Mouse (Mus musculus) CH12.LX (cell line): ENCODE data around the gene Pias1. TPM values are rescaled to one million over a fixed set of nuclear protein-coding genes. Genes with fewer than 3 reads are reported as not detected.
"Not testable (repeated sequence)": the region's sequence is repeated elsewhere in the genome, so short reads cannot be mapped to it uniquely, and the experiment has no call there.

Source experiments
- DNase-seq: peaks from one replicate; pipeline ENCODE4 v3.0.0-alpha.2; 2013; ENCODE audit errors: extremely low read depth
- H3K27ac ChIP-seq: 2 replicates; pipeline ENCODE4 v1.5.1; 2012; ENCODE audit warnings: low read depth, mild to moderate bottlenecking, control low read depth, moderate library complexity; ENCODE audit not compliant: insufficient read depth
- H3K27me3 ChIP-seq: replicated peaks from 2 replicates; pipeline ENCODE3; 2012; ENCODE audit warnings: inconsistent platforms
- H3K36me3 ChIP-seq, 2 experiments: replicated peaks in 1 of 2; 2 replicates each; pipeline versions ENCODE3 to v1.6.1; 2012; ENCODE audit warnings: inconsistent platforms in 1 of 2, low read length in 1 of 2, mild to moderate bottlenecking in 1 of 2, mixed read lengths in 1 of 2, moderate library complexity in 1 of 2; ENCODE audit not compliant: control insufficient read depth in 1 of 2, insufficient read depth in 1 of 2
- H3K4me1 ChIP-seq, 2 experiments: 2 replicates each; pipeline ENCODE4 v1.6.1; 2012; ENCODE audit warnings: inconsistent platforms in 1 of 2, moderate library complexity in 1 of 2; ENCODE audit not compliant: insufficient read depth in 2 of 2, control insufficient read depth in 1 of 2
- H3K4me2 ChIP-seq: 2 replicates; pipeline ENCODE4 v1.6.1; 2012; ENCODE audit warnings: low read depth, mild to moderate bottlenecking, control low read depth; ENCODE audit not compliant: poor library complexity, insufficient read depth, severe bottlenecking
- H3K4me3 ChIP-seq, 3 experiments: fragments of 150-350 bp in 1 of 3; sonication (generic) in 1 of 3; replicated peaks in 1 of 3; 2 replicates each; pipeline versions ENCODE3 to v1.5.1; 2011 to 2012; ENCODE audit warnings: low read depth in 2 of 3, low read length in 2 of 3, mild to moderate bottlenecking in 2 of 3, moderate library complexity in 2 of 3, control low read depth in 1 of 3, improper control_type of control experiment in 1 of 3, inconsistent platforms in 1 of 3, mixed read lengths in 1 of 3; ENCODE audit not compliant: poor library complexity in 1 of 3
- H3K79me2 ChIP-seq: replicated peaks from 2 replicates; pipeline ENCODE4 v1.6.1; 2012; ENCODE audit warnings: mild to moderate bottlenecking, moderate library complexity; ENCODE audit not compliant: control insufficient read depth, poor library complexity, insufficient read depth, severe bottlenecking; ENCODE audit errors: extremely low read depth
- H3K9ac ChIP-seq: 2 replicates; pipeline ENCODE4 v1.6.1; 2012; ENCODE audit warnings: low read depth, mild to moderate bottlenecking, control low read depth, moderate library complexity; ENCODE audit not compliant: insufficient read depth
- H3K9me3 ChIP-seq: replicated peaks from 2 replicates; pipeline ENCODE3; 2012; ENCODE audit warnings: low read length, inconsistent platforms, mixed read lengths
- BHLHE40 ChIP-seq: IDR thresholded peaks from 2 replicates; pipeline ENCODE4 v1.6.1; 2011; ENCODE audit warnings: mild to moderate bottlenecking, low read depth, low read length, improper control_type of control experiment
- EP300 ChIP-seq: IDR thresholded peaks from 2 replicates; pipeline ENCODE4 v1.6.1; 2011; ENCODE audit warnings: low read length, improper control_type of control experiment
- GABPA ChIP-seq: IDR thresholded peaks from 2 replicates; pipeline ENCODE4 v1.6.1; 2012; ENCODE audit warnings: low read depth, low read length, improper control_type of control experiment, inconsistent platforms; ENCODE audit not compliant: insufficient replicate concordance
- JUND ChIP-seq: conservative IDR thresholded peaks from 2 replicates; pipeline ENCODE4 v1.6.1; 2011; ENCODE audit warnings: low read depth, low read length, improper control_type of control experiment
- KAT2A ChIP-seq: IDR thresholded peaks from 2 replicates; pipeline ENCODE4 v1.6.1; 2012; ENCODE audit warnings: low read length, improper control_type of control experiment, inconsistent platforms; ENCODE audit not compliant: insufficient replicate concordance
- MAX ChIP-seq: IDR thresholded peaks from 2 replicates; pipeline ENCODE4 v1.6.1; 2011; ENCODE audit warnings: low read length, improper control_type of control experiment
- MAZ ChIP-seq: IDR thresholded peaks from 2 replicates; pipeline ENCODE4 v1.6.1; 2012; ENCODE audit warnings: low read depth, mild to moderate bottlenecking, inconsistent platforms, low read length, improper control_type of control experiment, moderate library complexity
- MYC ChIP-seq: IDR thresholded peaks from 2 replicates; pipeline ENCODE4 v1.6.1; 2011; ENCODE audit warnings: low read depth, mild to moderate bottlenecking, improper control_type of control experiment, low read length
- USF1 ChIP-seq: IDR thresholded peaks from 2 replicates; pipeline ENCODE4 v1.6.1; 2014; ENCODE audit warnings: low read depth, mild to moderate bottlenecking, inconsistent platforms, low read length, improper control_type of control experiment
- ZMIZ1 ChIP-seq: IDR thresholded peaks from 2 replicates; pipeline ENCODE4 v1.6.1; 2012; ENCODE audit warnings: low read depth, mild to moderate bottlenecking, inconsistent platforms, low read length, improper control_type of control experiment
- ZNF384 ChIP-seq: IDR thresholded peaks from 2 replicates; pipeline ENCODE4 v1.6.1; 2012; ENCODE audit warnings: low read depth, low read length, improper control_type of control experiment, inconsistent platforms
- dilution Hi-C: fragments of 300-500 bp; cut with MboI; formaldehyde crosslinking; loops from 2 replicates; pipeline ENCODE4 v1.14.3; 2020; ENCODE audit warnings: low sequenced_read_pairs; ENCODE audit not compliant: extremely low pct_unique_long_range_greater_than_20kb, extremely low pct_ligation_motif_present
- in situ Hi-C: fragments of 300-500 bp; cut with MboI; formaldehyde crosslinking; loops from 3 replicates; pipeline ENCODE4 v1.14.3; 2019; ENCODE audit warnings: low sequenced_read_pairs, low pct_ligation_motif_present, low pct_unique_long_range_greater_than_20kb, mixed read lengths
- polyA plus RNA-seq: library from polyadenylated mRNA; unstranded; fragments of >175 nt; gene quantifications from 2 replicates; pipeline ENCODE4 v1.2.1, GENCODE M21; 2012; ENCODE audit warnings: low read depth; ENCODE audit not compliant: insufficient read length
- total RNA-seq, 2 experiments: library from RNA; depleted of rRNA; stranded (reverse); fragments of 300-350 nt in 1 of 2; fragments of >200 nt in 1 of 2; gene quantifications; 2 replicates each; pipeline ENCODE4 v1.2.3; 2012 to 2014

Pias1 gene
- total and polyA plus RNA-seq, 3 experiments: 8.0 to 22.7 (median 11.9) TPM

- Histone ChIP-seq H3K4me2 (no peak overlapping the region), H3K4me3 (no peak overlapping the region), H3K27ac (no peak overlapping the region), H3K79me2 (no peaks in the 10 kb centered on the region), H3K36me3 (no peaks in the 10 kb centered on the region), H3K4me1 (no peaks in the 10 kb centered on the region), H3K9ac (no peak overlapping the region), H3K27me3 (no peaks in the 10 kb centered on the region), H3K9me3 (no peaks in the 10 kb centered on the region)
- dilution Hi-C loops (no loop called here), in situ Hi-C loops (no loop called here)
- no peak for DNase-seq
- no peak for TF ChIP-seq EP300
- TF ChIP-seq JUND: no peak
- no peak for TF ChIP-seq MYC
- TF ChIP-seq USF1: no peak
- TF ChIP-seq ZNF384: no peak
- no peak for TF ChIP-seq BHLHE40
Observed at GRCm38 (mm10) chr9:62860866-62861265, 126.9 kb downstream of the Pias1 start.

- H3K4me1 ChIP-seq, dilution Hi-C loops, DNase-seq, H3K4me2 ChIP-seq, H3K4me3 ChIP-seq, H3K9me3 ChIP-seq, H3K9ac ChIP-seq, H3K27ac ChIP-seq, H3K36me3 ChIP-seq, H3K27me3 ChIP-seq, in situ Hi-C loops, H3K79me2 ChIP-seq: not testable (repeated sequence)
Observed at GRCm38 (mm10) chr9:62860102-62860501, 127.6 kb downstream of the Pias1 start.

- Histone ChIP-seq H3K27me3 (no peaks in the 10 kb centered on the region), H3K4me2 (no peak overlapping the region), H3K36me3 (no peaks in the 10 kb centered on the region), H3K9me3 (no peaks in the 10 kb centered on the region), H3K9ac (no peak overlapping the region), H3K4me1 (0 out of 4 replicates have a peak, but pooled peaks cover 0 to 2% of the 10 kb centered on the region in 2 experiments), H3K27ac (no peak overlapping the region), H3K79me2 (no peaks in the 10 kb centered on the region), H3K4me3 (no peak overlapping the region)
- no peak for DNase-seq
- TF ChIP-seq ZNF384: no peak
- TF ChIP-seq MYC: no peak
- TF ChIP-seq MAZ: no peak
- no peak for TF ChIP-seq GABPA
- TF ChIP-seq ZMIZ1: no peak
- TF ChIP-seq MAX: no peak
- no peak for TF ChIP-seq BHLHE40
- TF ChIP-seq KAT2A: no peak
- in situ Hi-C loops: no loop called here
- dilution Hi-C loops: no loop called here
Observed at GRCm38 (mm10) chr9:62858266-62859019, 129.3 kb downstream of the Pias1 start.
